Mouse (Mus musculus): ENCODE data around the gene Gpn3. TPM values are rescaled to one million over a fixed set of nuclear protein-coding genes. Genes with fewer than 3 reads are reported as not detected.

Gene Gpn3
- polyA plus RNA-seq, 1 experiment = 84.1 TPM

GRCm38 (mm10) chr5:122372878-122373277 is 1.2 kb downstream of the Gpn3 start:
- TF ChIP-seq GATA1 (IDR thresholded peaks at IDR 0.05; ENCODE audit: low read length) = no peak

DNA sequence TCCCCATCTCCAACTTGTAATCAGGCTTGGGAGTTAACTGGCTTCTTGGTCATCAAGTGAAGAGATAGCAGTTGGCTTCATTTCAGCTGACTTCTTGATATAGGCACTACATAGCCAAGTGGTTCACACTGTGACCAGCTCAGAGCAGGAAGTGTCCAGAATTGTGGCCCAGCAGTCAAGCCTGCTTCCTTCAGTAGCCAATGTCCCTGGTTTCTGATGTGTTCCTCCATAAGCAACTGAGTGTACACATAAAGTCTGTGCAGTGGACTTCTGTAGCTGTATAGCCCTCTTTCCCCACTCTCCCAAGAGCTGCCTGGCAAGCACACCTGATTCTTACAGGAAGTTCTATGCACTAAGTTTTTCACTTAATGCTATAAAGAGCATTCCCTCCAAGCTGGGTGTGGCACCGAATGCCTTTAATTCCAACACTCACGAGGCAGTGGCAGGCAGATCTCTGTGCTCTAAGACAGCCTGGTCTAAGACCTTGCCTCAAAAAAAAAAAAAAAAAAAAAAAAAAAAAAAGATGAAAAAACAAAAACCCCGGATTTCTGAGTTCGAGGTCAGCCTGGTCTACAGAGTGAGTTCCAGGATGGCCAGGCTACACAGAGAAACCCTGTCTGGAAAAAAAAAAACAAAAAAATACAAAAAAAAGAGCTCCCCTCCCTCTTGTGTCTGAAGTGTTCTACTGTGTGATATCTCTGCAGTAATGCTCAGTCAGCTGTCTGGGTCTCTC is 5.6 kb downstream of the Gpn3 start:
- no peak for TF ChIP-seq GATA1 (IDR thresholded peaks at IDR 0.05; ENCODE audit: low read length)

DNA sequence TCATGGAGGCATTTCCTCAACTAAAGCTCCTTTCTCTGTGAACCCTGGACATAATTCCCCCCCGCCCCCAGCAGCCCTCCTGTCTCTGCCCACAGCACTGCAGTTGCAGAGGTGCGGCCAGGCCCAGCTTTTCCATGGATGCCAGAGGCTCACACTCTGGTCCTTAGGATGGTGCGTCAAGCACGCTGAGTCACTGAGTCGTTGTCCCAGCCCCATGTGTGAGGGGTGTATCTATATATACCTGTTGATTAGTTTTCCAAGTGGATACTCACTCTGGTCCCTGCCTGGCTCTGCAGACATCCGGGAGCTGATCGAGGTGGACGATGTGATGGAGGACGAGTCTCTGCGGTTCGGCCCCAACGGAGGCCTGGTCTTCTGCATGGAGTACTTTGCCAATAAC is 6.5 kb downstream of the Gpn3 start:
- TF ChIP-seq GATA1 (IDR thresholded peaks at IDR 0.05; ENCODE audit: low read length) = no peak

GRCm38 (mm10) chr5:122379374-122380155 is 7.9 kb downstream of the Gpn3 start:
- no peak for TF ChIP-seq GATA1 (IDR thresholded peaks at IDR 0.05; ENCODE audit: low read length)

- TF ChIP-seq GATA1 (IDR thresholded peaks at IDR 0.05; ENCODE audit: low read length) = no peak
Measured at GRCm38 (mm10) chr5:122390006-122390405, 18.3 kb downstream of the Gpn3 start.

DNA sequence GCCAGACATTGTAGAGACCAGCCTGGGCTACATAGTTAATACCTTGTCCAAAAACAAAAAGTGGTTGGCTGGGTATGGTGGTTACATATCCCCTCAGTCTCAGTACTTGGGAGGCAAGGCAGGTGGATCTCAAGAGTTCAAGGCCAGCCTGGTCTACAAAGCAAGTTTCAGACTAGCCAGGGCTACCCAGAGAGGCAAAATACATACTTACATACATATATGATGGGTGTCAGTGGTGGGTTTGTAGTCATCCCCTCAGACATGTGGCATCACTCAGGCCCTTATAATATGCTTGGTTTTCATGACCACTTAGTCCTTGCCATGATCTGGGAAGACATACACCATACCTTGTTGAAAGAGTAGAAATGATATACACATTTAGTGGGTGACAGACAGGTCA is 19.0 kb downstream of the Gpn3 start:
- no peak for TF ChIP-seq GATA1 (IDR thresholded peaks at IDR 0.05; ENCODE audit: low read length)

- TF ChIP-seq GATA1 (IDR thresholded peaks at IDR 0.05; ENCODE audit: low read length) = no peak
Measured at GRCm38 (mm10) chr5:122391178-122391785, 19.6 kb downstream of the Gpn3 start.

DNA sequence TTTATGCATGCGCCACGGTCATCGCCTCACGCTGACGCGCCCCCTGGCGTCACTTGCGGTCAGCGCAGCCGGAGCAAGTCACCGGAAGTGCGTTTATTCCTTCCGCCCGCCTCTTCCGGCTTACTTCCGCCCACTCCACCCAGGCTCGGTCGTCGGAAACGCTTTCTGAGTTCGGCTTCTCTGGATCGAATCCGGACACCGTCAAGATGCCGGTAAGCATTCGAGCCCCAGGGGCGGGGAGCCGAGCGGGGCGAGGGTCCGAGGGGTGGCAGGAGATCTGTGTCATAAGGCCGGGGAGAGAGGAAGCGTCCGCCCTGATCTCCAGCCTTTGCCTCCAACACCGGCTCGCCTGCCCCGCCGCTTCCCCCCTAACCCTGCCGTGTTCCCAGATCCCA is 20.1 kb downstream of the Gpn3 start, which contains the start of gene Arpc3:
Gene Arpc3 (plus strand): TSS at position 93 of the 395 bp plus-strand sequence.
- TF ChIP-seq GATA1 (IDR thresholded peaks at IDR 0.05; ENCODE audit: low read length) = no peak

DNA sequence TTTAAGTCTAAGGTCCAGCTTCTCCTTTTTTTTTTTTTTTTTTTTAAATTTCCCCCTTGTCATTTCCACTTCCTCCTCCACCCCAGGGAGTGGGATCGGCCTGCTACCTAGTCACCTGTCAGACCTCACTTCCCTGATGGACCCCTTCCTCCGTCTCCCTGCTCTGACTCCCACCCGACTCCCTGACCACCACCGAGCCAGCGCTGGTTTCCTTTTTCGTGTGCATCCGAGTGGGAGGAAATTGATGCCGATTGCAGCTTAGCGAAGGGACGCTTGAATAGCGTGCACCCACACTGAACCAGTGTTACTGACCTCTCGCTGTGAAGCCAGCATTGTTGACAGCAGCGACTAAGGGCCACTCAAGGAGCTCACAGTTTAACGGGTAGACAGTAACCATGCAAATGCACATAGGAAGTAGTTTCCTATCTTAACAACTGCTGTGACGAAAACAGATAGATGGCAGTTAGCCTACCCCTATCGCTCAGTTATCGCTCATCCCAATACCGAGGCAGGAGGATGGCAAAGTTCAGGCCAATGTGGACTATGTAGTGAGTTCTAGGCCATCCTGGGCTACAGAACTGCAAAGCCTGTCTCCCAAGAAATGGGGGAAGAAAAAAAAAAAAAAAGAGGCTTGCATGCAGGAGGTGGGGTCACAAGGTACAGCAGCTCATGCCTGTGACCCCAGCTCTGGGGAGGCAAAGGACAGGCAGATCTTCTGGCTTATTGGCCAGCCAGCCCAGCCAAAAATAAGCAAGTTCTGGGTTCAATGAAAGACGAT is 20.7 kb downstream of the Gpn3 start:
- TF ChIP-seq GATA1 (IDR thresholded peaks at IDR 0.05; ENCODE audit: low read length) = no peak

DNA sequence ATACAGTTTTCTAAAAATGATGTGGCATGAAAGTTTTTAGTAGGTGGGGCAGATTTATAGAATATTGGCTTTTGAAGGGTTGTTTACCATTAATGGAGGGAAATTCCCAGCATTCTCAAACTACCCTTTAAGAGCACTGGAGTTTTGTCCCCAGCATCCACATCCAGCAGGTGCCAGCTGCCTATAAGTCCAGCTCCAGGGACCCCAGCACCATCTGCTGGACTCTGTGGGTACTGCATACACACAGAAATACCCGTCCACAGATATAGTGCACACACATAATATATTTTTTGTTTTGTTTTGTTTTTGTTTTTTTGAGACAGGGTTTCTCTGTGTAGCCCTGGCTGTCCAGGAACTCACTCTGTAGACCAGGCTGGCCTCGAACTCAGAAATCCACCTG is 22.2 kb downstream of the Gpn3 start:
- no peak for TF ChIP-seq GATA1 (IDR thresholded peaks at IDR 0.05; ENCODE audit: low read length)

GRCm38 (mm10) chr5:122396791-122397190 is 25.1 kb downstream of the Gpn3 start:
- TF ChIP-seq GATA1 (IDR thresholded peaks at IDR 0.05; ENCODE audit: low read length) = no peak

DNA sequence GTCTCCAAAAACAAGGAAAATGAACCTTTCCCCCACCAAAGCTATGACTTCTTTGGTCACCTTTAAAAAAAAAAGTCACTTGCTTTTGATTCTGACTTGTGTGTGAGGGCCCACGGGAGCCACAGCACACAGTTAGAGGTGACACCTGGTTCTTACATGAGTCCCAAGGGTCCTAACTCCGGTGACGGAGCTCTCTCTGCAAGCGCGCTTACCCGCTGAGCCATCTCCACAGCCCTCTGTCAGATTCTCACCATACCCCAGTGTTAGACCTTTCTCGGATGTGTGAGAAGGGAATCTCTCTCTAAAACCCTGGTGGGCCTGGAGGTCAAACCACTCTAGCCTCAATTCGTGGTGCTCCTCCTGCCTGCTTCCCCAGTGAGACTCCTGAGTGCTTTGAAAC is 25.8 kb downstream of the Gpn3 start:
- TF ChIP-seq GATA1 (IDR thresholded peaks at IDR 0.05; ENCODE audit: low read length) = no peak

- TF ChIP-seq GATA1 (IDR thresholded peaks at IDR 0.05; ENCODE audit: low read length) = no peak
Measured at GRCm38 (mm10) chr5:122399871-122400270, 28.2 kb downstream of the Gpn3 start.

GRCm38 (mm10) chr5:122400628-122401302 is 29.1 kb downstream of the Gpn3 start:
- no peak for TF ChIP-seq GATA1 (IDR thresholded peaks at IDR 0.05; ENCODE audit: low read length)

- TF ChIP-seq GATA1 (IDR thresholded peaks at IDR 0.05; ENCODE audit: low read length) = no peak
Measured at GRCm38 (mm10) chr5:122401303-122401640, 29.6 kb downstream of the Gpn3 start.

Data from G1E-ER4 (cell line).